Mouse (Mus musculus): ENCODE measurements around the gene Gak. TPM values are rescaled to one million over a fixed set of nuclear protein-coding genes. Genes with fewer than 3 reads are reported as not detected.

Gene Gak
- polyA plus RNA-seq (2015; fragmentation: Illumina TruSeq; extraction: RNeasy Lipid Tissue Mini Kit (QIAGEN cat#74804); ENCODE audit: insufficient read depth, low replicate concordance): 91.9 TPM

DNA sequence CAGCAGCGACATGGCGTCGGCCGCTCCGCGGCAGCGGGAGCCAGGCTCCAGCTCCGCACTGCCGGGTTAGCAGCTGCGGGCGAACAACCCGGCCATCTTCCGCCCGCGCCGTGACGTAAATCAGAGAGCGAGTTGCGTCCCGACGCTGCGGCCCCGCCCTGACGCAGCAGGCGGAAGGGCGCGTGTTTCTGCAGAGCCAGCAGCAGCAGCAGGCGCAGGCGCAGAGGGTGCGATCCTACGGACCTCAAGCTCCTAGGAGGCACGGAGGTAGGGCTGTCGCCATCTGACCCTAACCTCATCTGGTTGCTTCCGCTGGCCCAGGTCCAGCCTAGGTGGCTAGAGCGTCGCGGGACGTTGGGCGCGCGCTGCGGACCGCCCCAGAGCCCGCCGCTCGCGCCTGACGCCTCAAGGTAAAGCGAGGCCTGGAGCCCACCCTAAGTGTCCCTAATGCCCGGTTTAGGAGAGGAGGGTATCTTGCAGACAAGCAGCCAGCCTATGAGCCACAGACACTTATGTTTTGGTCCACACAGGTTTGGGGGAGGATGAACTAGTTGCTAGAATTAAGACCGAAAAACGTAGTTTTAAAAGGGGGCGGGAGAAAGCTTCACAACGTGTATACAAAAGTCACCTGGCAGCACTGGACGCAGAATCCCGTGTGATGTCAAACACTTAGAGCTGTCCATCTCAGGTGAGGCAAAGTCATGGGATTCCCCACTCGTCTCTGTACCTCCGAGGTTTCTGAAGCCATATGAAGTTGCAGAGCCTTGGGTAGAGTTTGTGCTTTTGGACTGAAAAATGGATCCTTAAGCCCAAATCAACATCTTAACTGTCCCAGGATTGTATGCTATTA is at the start of gene Gak, which contains the start of gene Tmem175:
TSS of gene Gak (minus strand) at position 122 of the 850 bp plus-strand sequence.
TSS of gene Tmem175 (plus strand) at position 137 of the 850 bp plus-strand sequence.

DNA sequence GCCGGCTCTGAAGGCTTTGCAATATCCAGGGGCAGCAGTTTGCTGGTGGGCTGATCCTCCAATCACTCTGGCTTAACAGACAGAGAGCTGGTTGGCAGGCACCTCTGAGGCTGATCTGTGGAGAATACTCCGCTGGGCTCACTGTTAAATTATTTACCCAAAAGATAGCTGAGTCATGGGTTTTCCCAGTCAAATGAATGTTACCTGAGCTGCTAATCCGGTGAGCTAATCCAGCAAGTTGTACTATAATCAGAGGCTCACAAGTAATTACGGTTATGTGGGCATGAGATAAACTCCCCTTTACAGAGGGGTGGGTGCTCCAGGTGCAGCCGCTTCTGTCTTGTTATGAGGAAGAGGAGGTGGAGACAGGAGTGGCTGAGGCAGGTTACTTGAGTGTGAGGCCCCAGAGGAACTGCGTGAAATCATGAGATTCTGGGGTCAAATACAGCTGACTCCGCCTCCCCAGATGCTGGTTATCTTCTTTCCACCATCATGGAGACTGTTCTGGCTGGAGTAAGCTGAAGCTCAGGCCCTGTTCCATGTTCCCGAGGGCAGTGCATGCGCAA is 45.8 kb upstream of the Gak start, which contains the start of gene Slc26a1:
TSS of gene Slc26a1 (minus strand) at position 319 of the 566 bp plus-strand sequence.

DNA sequence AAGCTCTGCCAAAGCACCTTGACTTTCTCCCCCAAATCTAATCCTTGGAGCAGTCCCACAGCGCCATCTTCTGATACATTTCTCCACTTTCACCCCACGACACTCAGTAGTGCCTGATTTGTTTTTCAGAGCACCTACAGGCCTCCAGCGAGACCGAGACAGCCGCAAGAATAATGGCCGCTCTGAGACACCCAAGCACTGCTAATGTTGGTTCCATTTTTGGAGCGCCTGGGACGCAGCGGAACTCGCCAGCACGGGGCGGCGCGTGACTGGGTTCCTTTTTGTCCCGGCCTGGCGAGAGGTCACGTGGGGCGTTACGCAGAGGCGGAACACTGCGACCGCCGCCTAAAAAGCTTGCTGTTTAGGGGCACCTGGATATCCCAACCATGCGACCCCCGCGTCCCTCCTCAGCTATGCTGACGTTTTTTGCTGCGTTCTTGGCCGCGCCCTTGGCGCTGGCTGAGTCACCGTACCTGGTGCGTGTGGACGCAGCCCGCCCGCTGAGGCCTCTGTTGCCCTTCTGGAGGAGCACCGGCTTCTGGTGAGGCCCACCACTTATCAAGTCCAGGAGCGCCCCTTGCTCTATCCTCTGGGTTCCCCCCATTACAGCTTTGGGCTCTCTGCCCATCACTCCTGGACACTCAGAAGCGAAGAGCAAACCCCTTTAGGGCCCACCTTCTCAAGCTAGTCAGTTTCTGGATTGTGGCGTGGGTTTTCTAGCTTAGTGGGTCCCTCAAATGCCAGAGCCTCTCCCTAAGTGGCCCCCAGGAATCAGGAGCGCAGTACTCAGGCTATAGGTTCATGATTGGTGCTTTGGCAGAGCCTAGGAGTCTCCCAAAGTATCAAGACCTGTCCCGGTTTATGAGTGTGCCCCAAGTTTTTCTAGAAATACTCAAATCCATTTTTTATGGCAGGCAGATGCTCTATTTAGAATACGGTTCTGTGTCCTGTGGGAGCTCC is 39.7 kb upstream of the Gak start, which contains the start of gene Dgkq:
TSS of gene Dgkq (minus strand) at position 696 of the 960 bp plus-strand sequence.

DNA sequence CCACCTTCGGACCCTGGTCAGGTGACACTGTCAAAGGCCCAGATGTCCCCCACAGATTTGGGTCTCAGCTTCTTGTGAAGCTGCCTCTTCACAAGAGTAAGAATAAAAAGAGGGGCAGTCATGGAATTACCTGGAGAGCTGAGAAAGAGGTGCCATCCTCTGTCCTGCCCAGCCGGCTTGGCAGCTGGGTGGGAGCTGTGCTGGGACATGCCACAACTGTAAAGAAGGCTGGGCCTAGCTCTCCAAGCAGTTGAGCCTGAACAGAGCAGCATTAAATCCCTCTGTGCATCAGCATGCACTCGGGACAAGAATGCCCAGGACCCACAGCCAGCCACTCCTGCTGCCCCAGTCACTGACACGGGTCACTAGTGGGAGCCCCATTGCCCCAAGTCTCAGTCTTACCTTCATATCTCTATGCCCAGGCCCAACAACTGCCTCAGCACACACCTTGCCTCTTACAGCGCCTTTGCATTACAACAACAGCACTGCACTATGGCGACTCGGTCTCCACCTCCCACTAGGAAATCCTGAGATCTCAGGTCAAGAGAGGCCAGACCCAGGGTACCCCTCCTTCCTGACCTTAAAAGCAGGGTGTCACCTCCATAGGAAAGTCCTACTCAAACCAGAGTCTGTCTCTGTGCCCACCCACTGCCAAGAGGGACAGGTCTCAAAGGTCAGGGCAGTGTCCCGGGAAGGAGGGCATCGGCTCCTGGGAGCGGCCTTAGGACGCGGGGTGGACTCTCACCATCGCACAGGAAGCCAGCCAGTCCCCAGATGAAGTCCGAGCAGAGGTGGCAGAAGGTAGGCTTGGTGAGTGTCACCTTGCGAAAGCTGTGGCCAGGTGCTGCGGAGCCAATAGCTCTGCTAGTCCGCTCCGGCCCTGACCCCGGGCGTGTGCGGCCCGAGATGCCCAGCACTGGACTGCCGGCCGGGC is 30.4 kb upstream of the Gak start, which contains the start of gene Idua:
TSS of gene Idua (plus strand) at position 634 of the 934 bp plus-strand sequence.

DNA sequence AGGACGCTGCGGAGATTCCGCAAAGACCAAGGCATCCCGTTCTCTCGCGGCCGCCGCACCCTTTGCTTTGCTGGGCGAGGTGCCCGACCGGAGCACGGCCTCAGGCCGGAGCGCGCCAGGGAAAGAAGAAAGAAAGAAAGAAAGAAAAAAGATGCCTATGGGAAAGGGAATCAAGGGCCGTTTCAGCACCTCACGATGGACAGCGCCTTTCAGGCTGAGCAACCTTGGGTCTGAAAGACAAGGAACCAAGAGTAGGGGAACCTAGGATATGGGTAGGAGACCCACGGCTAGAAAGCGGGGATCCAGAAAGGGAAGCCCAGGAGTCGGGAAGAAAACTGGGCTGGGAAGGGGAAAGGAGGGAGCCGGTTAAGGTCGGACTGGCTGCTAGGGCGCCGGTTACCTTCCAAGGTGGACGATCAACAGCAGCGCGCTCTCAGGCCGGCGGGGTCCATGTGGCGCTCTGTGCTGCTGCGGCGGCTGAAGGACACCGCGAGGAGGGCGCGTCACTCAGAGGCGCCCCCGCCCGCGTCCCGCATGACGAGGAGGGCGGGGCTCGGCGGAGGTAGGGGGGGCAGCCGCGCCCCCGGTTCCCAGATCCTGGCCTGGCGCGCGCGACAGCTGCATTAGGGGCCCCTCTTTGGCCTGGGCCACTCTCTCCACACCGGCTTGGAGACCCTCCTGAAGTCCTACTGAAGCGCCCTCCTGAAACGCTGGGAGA is 79.9 kb downstream of the Gak start, which contains the start of gene Cplx1:
TSS of gene Cplx1 (minus strand) at position 536 of the 718 bp plus-strand sequence.

Other genes starting within 250 kb of the Gak start
- gene Pde6b, start 241.4 kb downstream of the Gak start, polyA plus RNA-seq (2015; fragmentation: Illumina TruSeq; extraction: RNeasy Lipid Tissue Mini Kit (QIAGEN cat#74804); ENCODE audit: insufficient read depth, low replicate concordance): not detected
- gene Atp5k, start 195.3 kb downstream of the Gak start, polyA plus RNA-seq (2015; fragmentation: Illumina TruSeq; extraction: RNeasy Lipid Tissue Mini Kit (QIAGEN cat#74804); ENCODE audit: insufficient read depth, low replicate concordance): 237 TPM
- gene Mfsd7a, start 180.9 kb downstream of the Gak start, polyA plus RNA-seq (2015; fragmentation: Illumina TruSeq; extraction: RNeasy Lipid Tissue Mini Kit (QIAGEN cat#74804); ENCODE audit: insufficient read depth, low replicate concordance): 3.4 TPM
- 15.6 TPM for gene Pcgf3, start 168.5 kb downstream of the Gak start, polyA plus RNA-seq (2015; fragmentation: Illumina TruSeq; extraction: RNeasy Lipid Tissue Mini Kit (QIAGEN cat#74804); ENCODE audit: insufficient read depth, low replicate concordance)
- not detected for gene Cplx1, start 79.7 kb downstream of the Gak start, polyA plus RNA-seq (2015; fragmentation: Illumina TruSeq; extraction: RNeasy Lipid Tissue Mini Kit (QIAGEN cat#74804); ENCODE audit: insufficient read depth, low replicate concordance)
- gene Tmem175, start within 50 bp of the Gak start, polyA plus RNA-seq (2015; fragmentation: Illumina TruSeq; extraction: RNeasy Lipid Tissue Mini Kit (QIAGEN cat#74804); ENCODE audit: insufficient read depth, low replicate concordance): 30.0 TPM
- gene Idua, start 30.6 kb upstream of the Gak start, polyA plus RNA-seq (2015; fragmentation: Illumina TruSeq; extraction: RNeasy Lipid Tissue Mini Kit (QIAGEN cat#74804); ENCODE audit: insufficient read depth, low replicate concordance): 22.7 TPM
- gene Dgkq, start 39.9 kb upstream of the Gak start, polyA plus RNA-seq (2015; fragmentation: Illumina TruSeq; extraction: RNeasy Lipid Tissue Mini Kit (QIAGEN cat#74804); ENCODE audit: insufficient read depth, low replicate concordance): 22.0 TPM
- 0.07 TPM for gene Slc26a1, start 45.8 kb upstream of the Gak start, polyA plus RNA-seq (2015; fragmentation: Illumina TruSeq; extraction: RNeasy Lipid Tissue Mini Kit (QIAGEN cat#74804); ENCODE audit: insufficient read depth, low replicate concordance)
- 2.4 TPM for gene Fgfrl1, start 62.6 kb upstream of the Gak start, polyA plus RNA-seq (2015; fragmentation: Illumina TruSeq; extraction: RNeasy Lipid Tissue Mini Kit (QIAGEN cat#74804); ENCODE audit: insufficient read depth, low replicate concordance)
- gene Rnf212, start 145.2 kb upstream of the Gak start, polyA plus RNA-seq (2015; fragmentation: Illumina TruSeq; extraction: RNeasy Lipid Tissue Mini Kit (QIAGEN cat#74804); ENCODE audit: insufficient read depth, low replicate concordance): not detected
- gene Tmed11, start 165.6 kb upstream of the Gak start, polyA plus RNA-seq (2015; fragmentation: Illumina TruSeq; extraction: RNeasy Lipid Tissue Mini Kit (QIAGEN cat#74804); ENCODE audit: insufficient read depth, low replicate concordance): not detected
- not detected for gene Vmn2r8, start 179.1 kb upstream of the Gak start, polyA plus RNA-seq (2015; fragmentation: Illumina TruSeq; extraction: RNeasy Lipid Tissue Mini Kit (QIAGEN cat#74804); ENCODE audit: insufficient read depth, low replicate concordance)
- not detected for gene Vmn2r9, start 222.8 kb upstream of the Gak start, polyA plus RNA-seq (2015; fragmentation: Illumina TruSeq; extraction: RNeasy Lipid Tissue Mini Kit (QIAGEN cat#74804); ENCODE audit: insufficient read depth, low replicate concordance)